Mouse (Mus musculus) urinary bladder, postnatal 14 days (tissue): Measurements from ENCODE around the gene Zdhhc23.

Experiments
- DNase-seq: peaks from one replicate; pipeline ENCODE4 v3.0.0; 2021; ENCODE audit warnings: low spot score

Zdhhc23 gene

DNA sequence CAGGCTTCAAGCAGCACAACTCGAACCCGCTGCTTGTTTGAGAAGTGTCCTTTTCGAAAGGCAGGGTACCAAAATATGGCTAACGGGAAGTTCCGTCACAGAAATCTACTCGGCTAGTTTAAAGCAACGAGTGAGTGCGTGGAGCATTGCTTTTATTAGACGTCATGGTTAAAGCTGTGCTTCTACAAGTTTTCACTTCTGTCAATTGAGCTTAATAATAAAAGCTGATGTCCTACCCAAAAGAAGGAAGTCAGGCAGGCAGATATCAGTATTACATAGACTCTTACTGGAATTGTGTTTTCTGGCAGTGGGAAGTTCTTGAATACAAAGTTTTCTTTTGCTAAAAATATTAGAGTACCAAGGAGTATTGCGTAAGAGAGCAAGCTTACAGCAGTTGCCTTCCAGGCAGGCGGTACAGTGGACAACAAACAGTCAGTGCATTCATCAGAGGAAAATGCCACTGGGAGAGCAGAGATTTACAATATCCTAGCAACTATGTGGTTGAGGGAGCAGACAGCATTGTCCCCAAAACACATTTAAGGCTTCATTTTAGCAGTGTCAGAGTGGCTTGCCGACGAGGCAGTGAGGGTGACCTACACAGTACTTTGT is 13.7 kb downstream of the Zdhhc23 start:
- no peak for DNase-seq

DNA sequence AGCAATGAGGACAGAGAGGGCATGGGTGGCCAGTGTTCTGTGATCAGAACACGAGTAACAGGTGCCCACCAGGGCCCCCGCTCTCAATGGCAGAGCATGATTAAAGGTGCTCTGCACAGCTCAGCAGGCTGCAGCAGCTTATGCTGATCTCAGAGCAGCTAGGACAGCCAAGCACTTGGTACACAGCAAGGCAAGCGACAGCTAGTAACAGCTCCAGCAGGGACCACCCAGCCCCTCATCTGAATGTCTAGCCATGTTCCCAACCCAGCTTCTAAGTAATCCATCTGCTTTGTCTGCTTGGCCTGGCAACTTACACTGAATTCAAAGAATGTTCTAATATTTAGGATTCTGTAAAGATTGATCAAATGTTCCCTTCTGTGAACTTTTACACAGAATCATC is 15.8 kb downstream of the Zdhhc23 start:
- no peak for DNase-seq

- DNase-seq, result no peak
Observed at GRCm38 (mm10) chr16:43963291-43963690, 16.3 kb downstream of the Zdhhc23 start.

- no peak for DNase-seq
Observed at GRCm38 (mm10) chr16:43958038-43958437, 21.6 kb downstream of the Zdhhc23 start.

DNA sequence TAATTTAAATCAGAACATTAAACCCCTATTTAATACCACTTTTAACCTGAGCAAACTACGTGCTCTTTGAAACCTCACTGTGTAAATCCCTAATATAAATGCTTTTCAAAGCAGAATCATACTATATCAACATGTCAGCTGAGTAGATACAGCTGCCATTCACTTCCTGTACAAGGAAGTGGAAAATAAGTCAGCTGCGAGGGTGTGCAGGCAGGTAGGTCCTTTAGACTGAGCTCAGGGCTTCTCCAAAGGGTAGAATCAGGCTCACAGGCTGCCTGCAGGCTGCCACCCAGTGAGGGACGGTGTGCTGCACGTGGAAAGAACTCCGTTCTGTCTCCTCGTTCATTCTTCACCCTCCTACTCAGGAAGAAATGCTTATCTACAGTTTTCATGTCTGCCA is 24.7 kb downstream of the Zdhhc23 start:
- DNase-seq, result no peak

GRCm38 (mm10) chr16:43951591-43951990 is 28.0 kb downstream of the Zdhhc23 start:
- no peak for DNase-seq

DNA sequence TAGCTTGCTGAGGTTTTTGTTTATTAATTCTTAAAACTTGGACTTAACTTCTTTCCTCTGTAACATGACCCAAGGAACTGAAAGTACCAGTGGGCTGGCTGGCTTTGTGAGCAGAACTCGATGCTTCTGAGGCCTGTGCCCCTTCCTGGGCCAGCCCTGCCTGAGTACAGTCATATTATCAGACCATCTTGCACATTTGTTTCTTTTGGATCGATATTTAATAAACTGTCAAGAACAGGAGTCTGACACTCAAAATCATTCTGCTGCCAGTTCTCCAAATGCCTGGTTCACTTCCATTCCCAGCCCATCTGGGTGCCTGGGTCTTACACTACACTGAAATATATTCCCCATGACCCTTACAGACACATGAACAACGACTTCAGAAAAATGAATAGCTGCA is 33.7 kb downstream of the Zdhhc23 start:
- no peak for DNase-seq

DNA sequence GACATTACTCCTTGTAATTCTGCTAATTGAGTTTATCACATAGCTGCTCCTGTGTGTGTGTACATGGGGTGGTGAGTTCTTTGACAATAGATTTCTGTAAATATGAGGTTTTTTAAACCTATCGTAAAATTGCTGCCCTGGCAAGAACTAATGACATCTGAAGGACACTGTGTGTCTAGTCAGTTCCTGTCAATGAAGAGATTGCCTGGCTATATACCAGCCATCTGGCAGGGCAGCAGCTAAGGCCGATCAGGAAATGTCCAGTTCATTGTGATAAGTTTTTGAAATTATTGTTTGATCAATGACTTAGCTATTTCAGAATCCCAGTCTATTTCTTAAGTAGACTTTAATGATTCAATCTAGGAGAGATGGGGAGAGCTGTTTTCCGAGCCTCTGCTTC is 34.2 kb downstream of the Zdhhc23 start:
- no peak for DNase-seq

DNA sequence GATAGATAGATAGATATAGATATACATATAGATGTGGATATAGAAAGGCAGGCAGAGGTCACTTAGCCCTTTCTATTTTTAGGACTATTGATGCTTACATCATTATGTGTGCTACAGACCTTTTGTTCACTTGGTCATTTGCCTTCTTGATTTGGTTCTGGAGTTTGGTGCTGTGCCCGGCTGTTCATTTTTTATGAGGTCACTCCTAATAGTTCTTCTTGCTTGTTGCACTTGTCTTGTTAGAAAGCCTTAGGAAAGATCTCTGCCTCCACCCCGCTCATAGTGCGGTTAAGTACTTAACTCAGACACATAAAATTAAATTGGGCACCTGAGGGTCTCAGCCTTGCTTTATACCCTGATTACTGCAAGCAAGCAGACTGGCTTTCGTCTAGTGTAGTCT is 38.7 kb downstream of the Zdhhc23 start:
- no peak for DNase-seq

- DNase-seq, result no peak
Observed at GRCm38 (mm10) chr16:43935892-43936291, 43.7 kb downstream of the Zdhhc23 start.

- no peak for DNase-seq
Observed at GRCm38 (mm10) chr16:43935367-43935766, 44.2 kb downstream of the Zdhhc23 start.

DNA sequence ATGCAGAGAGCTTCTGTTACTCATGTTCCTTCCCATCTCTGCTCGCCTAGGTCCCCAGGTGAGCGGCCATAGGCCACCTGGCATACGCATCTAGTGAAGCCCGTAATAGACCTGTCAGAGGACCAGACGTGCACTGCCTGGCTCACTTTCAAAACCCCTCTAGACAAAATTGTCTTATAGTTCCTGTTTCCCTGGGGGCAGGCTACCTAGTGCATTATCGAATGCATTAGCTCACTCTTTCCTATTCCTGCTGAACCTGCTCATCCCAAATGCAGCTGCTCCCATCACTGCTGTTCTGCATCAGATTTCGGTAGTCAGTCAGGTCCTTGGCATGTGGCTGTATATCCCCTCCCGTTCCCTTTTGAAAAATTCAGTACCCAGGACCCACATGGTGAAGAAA is 44.7 kb downstream of the Zdhhc23 start:
- DNase-seq, result no peak

DNA sequence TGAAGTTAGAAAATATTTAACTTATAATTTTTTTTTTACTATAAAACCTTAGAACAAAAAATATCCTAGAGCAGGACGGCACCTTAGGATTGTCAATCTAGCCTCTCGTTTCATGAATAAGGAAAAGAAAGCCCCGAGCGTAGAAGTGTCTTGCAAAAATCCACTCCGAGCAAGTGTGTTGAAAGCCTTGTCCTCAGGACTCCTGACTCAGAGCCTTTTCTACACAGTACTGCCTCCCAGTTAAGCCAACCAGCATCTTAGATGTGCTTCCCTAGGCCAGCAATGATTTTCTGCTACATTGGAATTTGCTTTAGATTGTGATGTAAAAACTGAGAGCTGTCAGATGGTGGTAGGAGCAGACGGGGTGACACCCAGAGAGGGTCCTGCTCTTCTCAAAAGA is 46.5 kb downstream of the Zdhhc23 start:
- DNase-seq, result no peak

GRCm38 (mm10) chr16:43932319-43932718 is 47.3 kb downstream of the Zdhhc23 start:
- no peak for DNase-seq

GRCm38 (mm10) chr16:43931502-43931901 is 48.1 kb downstream of the Zdhhc23 start:
- no peak for DNase-seq

DNA sequence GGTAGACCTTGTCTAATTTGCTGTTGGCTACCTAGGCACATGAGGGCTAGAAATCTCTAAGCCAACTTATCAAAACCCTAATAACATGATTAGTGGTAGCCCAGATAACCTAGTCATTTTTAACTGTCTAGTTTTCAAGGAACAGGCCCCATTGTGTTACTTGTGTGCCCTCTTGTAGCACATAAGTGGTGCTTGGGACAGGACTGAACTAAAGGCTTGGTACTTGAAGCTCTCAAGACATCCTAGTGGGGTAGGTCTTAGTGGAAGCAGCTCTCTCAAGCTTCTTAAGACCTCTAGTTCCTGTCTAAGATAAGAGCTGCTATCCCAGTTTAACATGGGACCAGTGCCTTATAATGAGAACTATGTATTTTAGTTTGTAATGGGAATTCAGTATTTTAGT is 49.0 kb downstream of the Zdhhc23 start:
- DNase-seq, result no peak

GRCm38 (mm10) chr16:43926341-43926859 is 53.2 kb downstream of the Zdhhc23 start, which contains the start of gene Qtrt2:
Gene Qtrt2, minus strand, starts transcription at chr16:43926809.
- DNase-seq, result no peak

DNA sequence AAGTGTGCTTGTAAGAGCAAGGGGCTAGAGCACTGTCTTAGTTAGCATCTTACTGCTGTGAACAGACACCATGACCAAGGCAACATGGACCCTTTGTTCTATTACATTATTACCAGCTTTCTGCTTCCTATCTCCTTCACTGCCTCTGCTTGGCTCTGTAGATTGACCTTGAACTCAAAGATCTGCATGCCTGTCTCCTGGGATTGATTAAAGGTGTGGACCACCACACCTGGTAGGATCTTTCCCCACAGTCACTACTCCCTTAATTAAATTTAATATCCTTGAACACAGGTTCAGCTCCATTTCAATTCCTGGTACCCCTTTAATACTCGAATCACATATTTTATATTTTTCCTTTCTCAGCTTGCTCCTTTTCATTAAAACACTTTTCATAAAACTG is 53.7 kb downstream of the Zdhhc23 start:
- no peak for DNase-seq

GRCm38 (mm10) chr16:43925001-43925558 is 54.5 kb downstream of the Zdhhc23 start:
- no peak for DNase-seq

DNA sequence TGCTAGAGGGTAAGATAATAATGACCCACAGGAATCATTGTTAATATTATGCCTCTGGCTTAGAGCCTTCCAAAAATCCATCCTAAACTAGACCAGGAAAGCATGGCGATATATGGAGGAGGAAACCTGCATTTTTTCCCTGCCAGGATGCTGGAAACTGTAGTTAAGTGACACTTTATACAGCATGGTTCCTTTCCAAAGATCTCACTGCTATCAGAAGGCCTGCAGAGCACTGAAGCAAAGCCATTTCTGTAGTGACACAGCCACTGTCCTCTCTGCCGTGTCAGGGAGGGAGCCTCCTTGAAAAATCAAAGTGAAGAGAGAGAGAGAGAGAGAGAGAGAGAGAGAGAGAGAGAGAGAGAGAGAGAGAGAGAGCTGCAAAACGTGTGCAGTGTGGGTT is 57.0 kb downstream of the Zdhhc23 start:
- no peak for DNase-seq

DNA sequence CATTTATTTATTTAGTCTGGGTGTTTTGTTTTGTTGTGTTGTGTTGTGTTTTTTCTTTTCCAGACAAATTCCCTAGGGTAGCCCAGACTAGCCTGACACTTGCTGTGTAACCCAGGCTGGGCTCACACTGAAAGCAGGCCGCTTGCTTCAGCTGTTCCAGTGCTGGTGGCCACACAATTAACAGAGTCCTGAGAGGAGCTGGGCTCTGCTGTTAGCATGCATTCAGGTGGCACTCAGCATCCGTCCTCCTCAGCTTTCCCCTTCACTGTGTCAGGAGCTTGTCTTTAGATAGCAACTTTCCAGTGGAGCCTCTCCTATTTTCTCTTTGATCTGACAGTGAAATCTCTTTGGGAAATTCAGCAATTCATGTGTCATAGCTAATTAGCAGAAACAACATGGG is 57.6 kb downstream of the Zdhhc23 start:
- DNase-seq, result no peak

DNA sequence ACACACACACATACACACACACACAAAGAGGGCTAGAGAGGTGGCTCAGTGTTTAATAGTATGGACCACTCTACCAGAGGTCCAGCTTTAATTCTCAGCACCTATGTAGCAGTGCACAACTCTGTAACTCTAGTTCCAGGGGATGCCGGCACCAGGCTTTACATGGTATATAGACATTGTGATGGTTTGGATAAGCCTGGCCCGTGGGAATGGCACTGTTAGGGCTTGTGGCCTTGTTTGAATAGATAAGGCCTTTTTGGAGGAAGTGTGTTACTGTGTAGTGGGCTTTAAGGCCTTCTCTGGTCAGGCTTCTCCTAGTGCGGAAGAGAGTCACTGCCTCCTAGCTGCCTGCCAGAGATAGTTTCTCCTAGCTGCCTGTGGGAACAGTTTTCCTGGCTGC is 60.7 kb downstream of the Zdhhc23 start:
- DNase-seq, result no peak
